Mouse (Mus musculus) kidney, embryonic 14.5 days (tissue): ENCODE data around the gene Lin52. TPM values are rescaled to one million over a fixed set of nuclear protein-coding genes. Genes with fewer than 3 reads are reported as not detected.

Experiments
- ATAC-seq: fragments of 200-750 bp; cut with Nextera tagmentation; 2 replicates; pipeline ENCODE4 v1.8.0; 2017; ENCODE audit warnings: moderate number of reproducible peaks, mild to moderate bottlenecking, moderate TSS enrichment, moderate library complexity; ENCODE audit not compliant: low FRiP score, low TSS enrichment
- H3K27ac ChIP-seq: fragments of 300-500 bp; sonication (generic); 2 replicates; pipeline ENCODE4 v1.5.1; 2014; ENCODE audit warnings: low read depth, mild to moderate bottlenecking, low read length, moderate library complexity, mixed read lengths
- H3K27me3 ChIP-seq: fragments of 300-500 bp; sonication (generic); 2 replicates; pipeline ENCODE4 v1.6.1; 2014; ENCODE audit warnings: mild to moderate bottlenecking, low read length; ENCODE audit not compliant: control insufficient read depth, insufficient read depth
- H3K36me3 ChIP-seq: fragments of 300-500 bp; sonication (generic); 2 replicates; pipeline ENCODE4 v1.6.1; 2014; ENCODE audit warnings: low read length, mixed read lengths; ENCODE audit not compliant: control insufficient read depth, insufficient read depth
- H3K4me1 ChIP-seq: fragments of 300-500 bp; sonication (generic); 2 replicates; pipeline ENCODE4 v1.6.1; 2014; ENCODE audit warnings: low read length, mixed read lengths; ENCODE audit not compliant: control insufficient read depth, insufficient read depth
- H3K4me2 ChIP-seq: fragments of 300-500 bp; sonication (generic); replicated peaks from 2 replicates; pipeline ENCODE4 v1.6.1; 2014; ENCODE audit warnings: low read depth, mild to moderate bottlenecking, low read length
- H3K4me3 ChIP-seq: fragments of 300-500 bp; sonication (generic); 2 replicates; pipeline ENCODE4 v1.5.1; 2014; ENCODE audit warnings: mild to moderate bottlenecking, low read length
- H3K9ac ChIP-seq: fragments of 300-500 bp; sonication (generic); 2 replicates; pipeline ENCODE4 v1.6.1; 2014; ENCODE audit warnings: low read depth, mild to moderate bottlenecking, low read length, moderate library complexity
- H3K9me3 ChIP-seq: fragments of 300-500 bp; sonication (generic); 2 replicates; pipeline ENCODE4 v1.6.1; 2016; ENCODE audit warnings: low read length; ENCODE audit not compliant: control insufficient read depth
- WGBS: fragments of 180-500 bp; shearing (Covaris S2); extraction: QIAGEN DNeasy Blood & Tissue Kit; methylation state at CpG from one replicate; pipeline ENCODE4 v1.1.7; 2014; 5-methylcytosine and 5-hydroxymethylcytosine counted together
- polyA plus RNA-seq: library from polyadenylated mRNA; unstranded; fragments of >200 nt; fragmentation: Nextera tagmentation; extraction: Ambion mirVana; gene quantifications from 2 replicates; pipeline ENCODE4 v1.2.1, GENCODE M21; 2014

The Lin52 gene
- 21.0 and 23.2 TPM in 2 replicates for polyA plus RNA-seq

DNA sequence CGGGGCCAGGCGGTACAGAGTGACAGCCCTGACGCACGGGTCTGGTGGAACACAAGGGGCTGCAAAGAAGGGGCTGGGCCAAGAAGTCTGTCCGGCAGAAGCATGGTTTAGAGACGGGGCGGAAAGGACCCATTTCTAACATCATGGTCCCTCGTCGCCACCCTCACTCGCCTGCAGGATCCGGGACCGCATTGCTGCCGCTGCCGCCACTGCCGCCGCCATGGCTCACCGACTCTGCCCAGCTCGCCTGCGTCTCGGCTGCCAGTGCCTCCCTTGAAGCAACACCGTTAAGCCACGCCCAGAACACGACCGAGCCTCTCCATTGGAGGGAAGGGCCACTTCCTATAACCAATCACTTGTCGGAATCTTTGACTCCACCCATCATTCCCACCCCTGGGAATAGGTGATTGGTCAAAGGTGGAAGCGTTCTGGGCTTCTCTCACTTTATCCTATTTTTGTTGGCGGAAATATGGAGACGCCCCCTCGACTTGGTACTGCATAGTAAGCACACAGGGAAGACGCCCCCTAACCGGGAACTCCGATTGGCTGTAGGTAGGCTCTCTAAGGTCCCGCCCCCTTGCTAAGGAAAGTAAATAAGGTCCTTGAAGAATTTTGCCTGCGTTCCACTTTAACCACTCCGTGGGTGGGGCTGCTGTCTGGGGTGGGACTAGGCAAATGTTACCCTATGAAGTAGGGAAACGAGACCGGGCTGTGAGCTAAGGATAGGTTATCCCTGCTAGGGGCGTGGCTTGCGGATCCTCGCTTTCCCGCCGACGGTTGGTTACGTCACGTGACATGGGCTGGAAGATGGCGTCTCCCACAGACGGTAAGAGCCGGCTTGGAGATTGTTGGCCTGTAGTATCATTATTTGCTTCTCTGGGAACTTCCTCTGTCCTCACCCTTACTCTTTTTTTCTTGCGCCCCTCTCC is at the start of gene Lin52, which contains the start of gene Aldh6a1:
TSS of gene Lin52 (plus strand) at position 705 of the 929 bp plus-strand sequence.
TSS of gene Aldh6a1 (minus strand) at position 287 of the 929 bp plus-strand sequence.
- Histone ChIP-seq H3K27me3 (no peaks in the 10 kb centered on the region), H3K4me1 (0 out of 2 replicates have a peak, but pooled peaks cover 3% of the 10 kb centered on the region), H3K4me2 (peak within 1 kb of the TSS; percentile 71), H3K9me3 (no peaks in the 10 kb centered on the region), H3K36me3 (no peaks in the 10 kb centered on the region), H3K9ac (peak within 1 kb of the TSS; percentile 67), H3K4me3 (peak within 1 kb of the TSS; percentile 65), H3K27ac (peak within 1 kb of the TSS; percentile 33)
- ATAC-seq = peak; percentile 99
- under 1% methylated on average over 49 of the region's 49 CpGs for WGBS

- Histone ChIP-seq H3K4me1 (peaks cover 4% of the 10 kb centered on the region; the same call in 1 of the 2 replicates), H3K9me3 (no peaks in the 10 kb centered on the region), H3K4me3 (no peak overlapping the region), H3K9ac (no peak overlapping the region), H3K4me2 (no peak overlapping the region), H3K27me3 (no peaks in the 10 kb centered on the region), H3K27ac (no peak overlapping the region), H3K36me3 (no peaks in the 10 kb centered on the region)
- peak; percentile 39; the same call in 1 of the 2 replicates for ATAC-seq
- WGBS = 48% methylated on average over 9 of the region's 9 CpGs
Observed at GRCm38 (mm10) chr12:84402923-84403322, 48.3 kb upstream of the Lin52 start.

DNA sequence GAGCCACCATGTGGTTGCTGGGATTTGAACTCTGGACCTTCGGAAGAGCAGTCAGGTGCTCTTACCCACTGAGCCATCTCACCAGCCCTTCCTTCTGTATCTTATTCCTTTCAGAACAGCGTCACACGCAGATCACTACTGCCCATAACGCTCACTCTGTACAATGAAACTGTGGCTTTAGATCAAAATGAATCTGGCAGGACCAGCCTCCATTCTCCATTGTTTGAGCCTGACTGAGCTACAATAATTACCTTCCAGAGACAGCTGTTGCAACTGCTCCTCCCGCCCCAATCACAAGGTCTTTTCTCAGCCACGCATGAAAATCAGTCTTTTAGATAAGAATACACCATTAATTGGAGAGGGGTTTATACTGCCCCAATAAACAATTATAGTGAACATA is 46.7 kb upstream of the Lin52 start:
- Histone ChIP-seq H3K4me2 (no peak overlapping the region), H3K27ac (no peak overlapping the region), H3K9me3 (no peaks in the 10 kb centered on the region), H3K9ac (no peak overlapping the region), H3K36me3 (no peaks in the 10 kb centered on the region), H3K4me3 (no peak overlapping the region), H3K27me3 (no peaks in the 10 kb centered on the region), H3K4me1 (peaks cover 4% of the 10 kb centered on the region; the same call in 1 of the 2 replicates)
- no peak for ATAC-seq
- whole genome bisulfite sequencing = 87% methylated on average over 6 of the region's 6 CpGs

- H3K4me3 ChIP-seq = no peak overlapping the region
- no peaks in the 10 kb centered on the region for H3K9me3 ChIP-seq
- H3K36me3 ChIP-seq = no peaks in the 10 kb centered on the region
- no peak overlapping the region for H3K9ac ChIP-seq
- 59% methylated on average over 4 of the region's 4 CpGs for WGBS
- H3K27me3 ChIP-seq = no peaks in the 10 kb centered on the region
- ATAC-seq = no peak
- H3K4me2 ChIP-seq = no peak overlapping the region
- no peak overlapping the region for H3K27ac ChIP-seq
- H3K4me1 ChIP-seq = peaks cover 4% of the 10 kb centered on the region; the same call in 1 of the 2 replicates
Observed at GRCm38 (mm10) chr12:84407259-84407658, 44.0 kb upstream of the Lin52 start.

GRCm38 (mm10) chr12:84407874-84408818 is 43.1 kb upstream of the Lin52 start:
- H3K4me1 ChIP-seq = peaks cover 4% of the 10 kb centered on the region; the same call in 1 of the 2 replicates
- WGBS = 2% methylated on average over 48 of the region's 52 CpGs
- peak; percentile 68 for ATAC-seq

DNA sequence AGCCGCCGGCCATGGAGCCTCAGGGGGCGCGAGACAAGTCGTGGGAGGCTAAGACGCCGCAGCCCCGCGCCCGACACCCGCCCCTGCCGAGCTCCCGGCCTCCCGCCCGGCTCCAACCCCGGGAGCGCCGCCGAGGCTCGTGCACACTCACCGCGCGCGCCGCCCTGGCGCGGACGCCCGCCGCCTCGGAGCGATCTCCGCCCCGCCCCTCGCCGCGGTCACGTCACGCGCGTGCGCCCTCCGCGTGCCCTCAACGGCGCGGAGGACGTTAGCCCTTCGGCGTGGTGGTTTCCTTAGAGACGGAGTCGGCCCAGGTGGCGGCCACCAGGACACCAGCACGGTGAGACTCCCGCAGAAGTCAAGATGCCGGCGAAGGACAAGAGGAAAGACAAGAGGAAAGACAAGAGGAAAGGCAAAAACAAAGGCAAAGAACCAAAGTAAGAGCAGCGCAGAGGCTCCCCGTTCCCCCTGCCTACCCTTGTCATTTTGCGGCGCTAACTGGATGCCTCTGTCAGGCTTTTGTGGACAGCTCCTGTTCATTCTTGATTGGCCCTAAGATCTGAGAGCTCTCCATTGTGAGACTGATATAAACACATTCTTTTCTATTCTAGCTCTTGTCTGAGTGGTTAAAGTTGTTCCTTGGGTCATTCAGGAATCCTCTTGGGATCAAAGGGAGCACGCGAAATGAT is 42.3 kb upstream of the Lin52 start, which contains the start of the genes Entpd5 and Bbof1:
TSS of gene Entpd5 (minus strand) at position 211 of the 689 bp plus-strand sequence.
TSS of gene Bbof1 (plus strand) at position 253 of the 689 bp plus-strand sequence.
- Histone ChIP-seq H3K9me3 (no peaks in the 10 kb centered on the region), H3K27me3 (no peaks in the 10 kb centered on the region), H3K36me3 (no peaks in the 10 kb centered on the region), H3K4me2 (peak within 1 kb of the TSS; percentile 97), H3K4me3 (peak within 1 kb of the TSS; percentile 67), H3K4me1 (peaks cover 4% of the 10 kb centered on the region; the same call in 1 of the 2 replicates), H3K27ac (peak within 1 kb of the TSS; percentile 65), H3K9ac (peak within 1 kb of the TSS; percentile 85)
- peak; percentile 87 for ATAC-seq
- under 1% methylated on average over 60 of the region's 63 CpGs for WGBS

More at GRCm38 (mm10) chr12:84407874-84408818, 43.1 kb upstream of the Lin52 start:
- Histone ChIP-seq H3K9me3 (no peaks in the 10 kb centered on the region), H3K9ac (peak overlapping the region; percentile 85), H3K4me2 (peak overlapping the region; percentile 97), H3K27me3 (no peaks in the 10 kb centered on the region), H3K36me3 (no peaks in the 10 kb centered on the region), H3K4me3 (peak overlapping the region; percentile 67), H3K27ac (peak overlapping the region; percentile 65; the same call in 1 of the 2 replicates)

DNA sequence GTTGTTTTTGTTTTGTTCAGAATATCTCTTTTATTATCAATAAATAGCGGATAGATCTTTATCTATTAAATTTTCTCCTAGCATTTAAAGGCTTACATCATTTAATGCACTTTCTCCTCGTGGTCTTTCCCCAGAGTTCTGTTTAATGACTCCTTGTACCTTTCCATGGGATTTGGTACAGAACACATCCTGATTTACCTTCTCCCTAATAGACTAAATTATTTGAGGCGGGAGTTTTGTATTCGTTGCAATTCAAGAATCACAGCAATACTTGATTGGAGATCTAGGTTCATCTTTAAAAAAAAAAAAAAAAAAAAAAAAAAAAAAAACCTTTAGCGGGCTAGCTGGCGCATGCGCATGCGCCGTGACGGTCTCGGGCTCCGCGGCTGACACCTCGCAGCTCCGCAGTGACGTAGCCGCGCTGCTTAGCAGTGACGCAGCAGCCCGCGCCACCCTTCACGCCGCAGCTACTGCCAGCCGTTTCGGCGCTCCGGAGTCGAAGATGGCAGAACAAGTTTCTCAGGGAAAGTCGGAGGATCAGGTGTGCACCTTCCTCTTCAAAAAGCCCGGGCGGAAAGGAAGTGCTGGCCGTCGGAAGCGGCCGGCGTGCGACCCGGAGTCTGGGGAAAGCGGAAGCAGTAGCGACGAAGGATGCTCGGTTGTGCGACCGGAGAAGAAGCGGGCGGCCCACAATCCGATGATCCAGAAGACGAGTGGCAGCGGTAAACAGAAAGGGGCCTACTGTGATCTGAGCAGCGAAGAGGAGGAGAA is 34.2 kb upstream of the Lin52 start, which contains the start of gene Rnf113a2:
TSS of gene Rnf113a2 (plus strand) at position 363 of the 771 bp plus-strand sequence.
- Histone ChIP-seq H3K4me2 (peak within 1 kb of the TSS; percentile 55), H3K27me3 (no peaks in the 10 kb centered on the region), H3K9me3 (0 out of 2 replicates have a peak, but pooled peaks cover 4% of the 10 kb centered on the region), H3K4me1 (peaks cover 4% of the 10 kb centered on the region; the same call in 1 of the 2 replicates), H3K4me3 (peak within 1 kb of the TSS; percentile 49), H3K36me3 (no peaks in the 10 kb centered on the region), H3K27ac (no peak within 1 kb of the TSS), H3K9ac (peak within 1 kb of the TSS; percentile 58)
- 3% methylated on average over 50 of the region's 50 CpGs for WGBS
- ATAC-seq = peak; percentile 89
